Mouse (Mus musculus) intestine, embryonic 16.5 days (tissue): ENCODE results near the gene Foxp1. TPM values are rescaled to one million over a fixed set of nuclear protein-coding genes. Genes with fewer than 3 reads are reported as not detected.
A peak's percentile ranks its signal among the peaks of the same experiment; 100 is the strongest.

Experiments used
- ATAC-seq: fragments of 200-750 bp; cut with Nextera tagmentation; 2 replicates; pipeline ENCODE4 v1.8.0; 2017; ENCODE audit warnings: moderate TSS enrichment, moderate library complexity
- H3K27ac ChIP-seq: fragments of 300-500 bp; sonication (generic); 2 replicates; pipeline ENCODE4 v1.5.1; 2014; ENCODE audit warnings: mild to moderate bottlenecking, low read length
- H3K27me3 ChIP-seq: fragments of 300-500 bp; sonication (generic); replicated peaks from 2 replicates; pipeline ENCODE4 v1.6.1; 2014; ENCODE audit warnings: low read length, control low read depth, mixed read lengths; ENCODE audit not compliant: control insufficient read depth, insufficient read depth
- H3K36me3 ChIP-seq: fragments of 300-500 bp; sonication (generic); 2 replicates; pipeline ENCODE4 v1.6.1; 2014; ENCODE audit warnings: low read length, control low read depth; ENCODE audit not compliant: control insufficient read depth, insufficient read depth
- H3K4me1 ChIP-seq: fragments of 300-500 bp; sonication (generic); 2 replicates; pipeline ENCODE4 v1.6.1; 2014; ENCODE audit warnings: low read length, control low read depth, mixed read lengths; ENCODE audit not compliant: control insufficient read depth, insufficient read depth
- H3K4me2 ChIP-seq: fragments of 300-500 bp; sonication (generic); 2 replicates; pipeline ENCODE4 v1.6.1; 2014; ENCODE audit warnings: low read depth, low read length, control low read depth
- H3K4me3 ChIP-seq: fragments of 300-500 bp; sonication (generic); 2 replicates; pipeline ENCODE4 v1.5.1; 2014; ENCODE audit warnings: mild to moderate bottlenecking, low read length
- H3K9ac ChIP-seq: fragments of 300-500 bp; sonication (generic); 2 replicates; pipeline ENCODE4 v1.6.1; 2014; ENCODE audit warnings: low read depth, low read length
- H3K9me3 ChIP-seq: fragments of 300-500 bp; sonication (generic); 2 replicates; pipeline ENCODE4 v1.6.1; 2016; ENCODE audit warnings: low read length, control low read depth; ENCODE audit not compliant: control insufficient read depth
- WGBS: fragments of 180-500 bp; shearing (Covaris S2); extraction: QIAGEN DNeasy Blood & Tissue Kit; methylation state at CpG from one replicate; pipeline ENCODE4 v1.1.7; 2014; 5-methylcytosine and 5-hydroxymethylcytosine counted together
- polyA plus RNA-seq: library from polyadenylated mRNA; unstranded; fragments of >200 nt; fragmentation: Nextera tagmentation; extraction: Ambion mirVana; gene quantifications from 2 replicates; pipeline ENCODE4 v1.2.1, GENCODE M21; 2015

The Foxp1 gene
- polyA plus RNA-seq, 1 experiment from 2014 or later = 74.8 TPM

GRCm38 (mm10) chr6:99523109-99523632, 650 bp upstream of the Foxp1 start:
- Histone ChIP-seq H3K27ac (peak overlapping the region; percentile 100), H3K9ac (peak overlapping the region; percentile 98), H3K4me3 (peak overlapping the region; percentile 86), H3K4me2 (peak overlapping the region; percentile 79), H3K4me1 (no peaks in the 10 kb centered on the region; the same call in 1 of the 2 replicates), H3K36me3 (peaks cover 6% of the 10 kb centered on the region; the same call in 1 of the 2 replicates), H3K9me3 (peaks cover 7% of the 10 kb centered on the region), H3K27me3 (no peaks in the 10 kb centered on the region)
- under 1% methylated on average over 22 of the region's 22 CpGs for WGBS
- ATAC-seq = peak; percentile 59

- WGBS = under 1% methylated on average over 64 of the region's 64 CpGs
- peak; percentile 26 for ATAC-seq
- Histone ChIP-seq H3K9me3 (no peaks in the 10 kb centered on the region; the same call in 1 of the 2 replicates), H3K27me3 (no peaks in the 10 kb centered on the region), H3K36me3 (no peaks in the 10 kb centered on the region), H3K27ac (peak overlapping the region; percentile 100), H3K4me2 (peak overlapping the region; percentile 79), H3K4me1 (no peaks in the 10 kb centered on the region; the same call in 1 of the 2 replicates), H3K9ac (peak overlapping the region; percentile 98), H3K4me3 (peak overlapping the region; percentile 86)
Observed at GRCm38 (mm10) chr6:99521641-99522358, 721 bp downstream of the Foxp1 start.

GRCm38 (mm10) chr6:99521038-99521640, 1.4 kb downstream of the Foxp1 start:
- Histone ChIP-seq H3K27ac (peak overlapping the region; percentile 100), H3K4me2 (peak overlapping the region; percentile 79), H3K9ac (peak overlapping the region; percentile 98), H3K9me3 (no peaks in the 10 kb centered on the region), H3K4me1 (no peaks in the 10 kb centered on the region; the same call in 1 of the 2 replicates), H3K27me3 (no peaks in the 10 kb centered on the region), H3K36me3 (no peaks in the 10 kb centered on the region), H3K4me3 (peak overlapping the region; percentile 86)
- under 1% methylated on average over 50 of the region's 54 CpGs for WGBS
- peak; percentile 75 for ATAC-seq

DNA sequence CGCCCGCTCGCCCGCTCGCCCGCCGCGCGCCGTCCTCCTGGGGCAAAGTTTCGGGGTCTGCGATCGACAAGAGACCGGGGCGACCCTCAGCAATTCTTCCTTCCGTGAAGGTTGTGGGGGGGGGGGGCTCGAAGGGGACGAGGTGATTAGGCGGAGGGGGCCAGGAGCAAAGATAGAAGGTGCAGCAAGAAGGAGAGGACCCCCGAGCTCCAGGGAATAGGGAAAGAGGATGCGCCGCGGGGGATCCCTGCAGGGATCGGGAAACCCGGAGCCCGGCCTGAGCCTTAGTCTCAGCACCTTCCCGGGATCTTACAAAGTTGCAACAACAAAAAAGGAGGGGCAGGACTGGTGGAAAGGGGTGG, 1.9 kb downstream of the Foxp1 start:
- WGBS = 0% methylated on average over 23 of the region's 27 CpGs
- Histone ChIP-seq H3K4me2 (peak overlapping the region; percentile 79), H3K4me1 (no peaks in the 10 kb centered on the region; the same call in 1 of the 2 replicates), H3K27ac (peak overlapping the region; percentile 100), H3K4me3 (peak overlapping the region; percentile 86), H3K9me3 (no peaks in the 10 kb centered on the region), H3K27me3 (no peaks in the 10 kb centered on the region), H3K9ac (peak overlapping the region; percentile 98), H3K36me3 (no peaks in the 10 kb centered on the region)
- no peak for ATAC-seq

DNA sequence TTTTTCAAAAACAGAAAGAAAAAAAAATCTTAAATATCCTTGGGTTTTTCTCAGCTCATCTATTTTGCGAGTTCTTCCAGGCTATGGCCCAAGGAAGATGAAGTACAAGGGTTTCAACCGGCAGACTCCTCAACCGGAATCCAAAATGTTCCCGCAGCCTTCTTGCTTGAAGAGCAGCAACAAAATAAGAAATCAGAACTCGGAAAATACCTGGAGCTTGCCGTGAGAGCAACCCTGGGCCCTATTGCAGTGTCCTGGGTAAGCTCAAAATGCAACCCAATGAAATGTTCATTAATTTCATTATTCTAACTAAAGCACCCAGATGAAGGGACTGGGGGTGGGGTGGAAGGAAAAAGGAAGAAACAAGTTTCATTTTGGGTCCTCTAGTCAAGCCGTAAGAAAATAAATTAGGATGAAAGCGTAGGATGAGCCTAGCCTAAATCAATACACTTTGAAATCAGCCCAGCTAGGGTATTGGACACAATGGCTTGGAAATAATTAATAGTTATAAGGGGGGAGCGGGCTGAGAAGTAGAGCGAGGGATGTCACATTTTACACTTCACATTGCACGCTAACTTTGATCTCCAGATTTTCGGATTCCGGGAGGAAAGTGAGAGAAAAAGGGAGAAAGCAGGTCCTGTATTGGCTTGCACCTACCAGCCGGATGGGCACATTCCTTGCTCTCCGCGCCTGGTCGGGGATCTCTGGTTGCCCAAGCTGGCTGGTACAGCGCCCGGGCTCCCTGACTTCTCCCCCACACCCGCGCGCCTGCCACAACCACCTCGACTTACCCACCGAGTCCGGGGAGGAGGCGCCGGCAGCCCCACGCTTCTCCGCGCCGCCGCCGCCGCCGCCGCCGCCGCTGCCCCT, 2.5 kb downstream of the Foxp1 start:
- peak overlapping the region; percentile 86 for H3K4me3 ChIP-seq
- peak overlapping the region; percentile 100 for H3K27ac ChIP-seq
- ATAC-seq = no peak
- peak overlapping the region; percentile 79 for H3K4me2 ChIP-seq
- H3K9me3 ChIP-seq = no peaks in the 10 kb centered on the region
- 4% methylated on average over 38 of the region's 38 CpGs for WGBS
- H3K27me3 ChIP-seq = no peaks in the 10 kb centered on the region
- H3K36me3 ChIP-seq = no peaks in the 10 kb centered on the region
- H3K9ac ChIP-seq = peak overlapping the region; percentile 98
- no peaks in the 10 kb centered on the region for H3K4me1 ChIP-seq

GRCm38 (mm10) chr6:99519052-99519451, 3.5 kb downstream of the Foxp1 start:
- Histone ChIP-seq H3K36me3 (no peaks in the 10 kb centered on the region), H3K9ac (no peak overlapping the region), H3K4me1 (no peaks in the 10 kb centered on the region), H3K4me3 (peak overlapping the region; percentile 5; the same call in 1 of the 2 replicates), H3K9me3 (no peaks in the 10 kb centered on the region), H3K4me2 (peak overlapping the region; percentile 79), H3K27me3 (no peaks in the 10 kb centered on the region), H3K27ac (no peak overlapping the region)
- ATAC-seq = no peak
- 32% methylated on average over 4 of the region's 4 CpGs for WGBS

GRCm38 (mm10) chr6:99515667-99516199, 6.8 kb downstream of the Foxp1 start:
- ATAC-seq = no peak
- WGBS = 79% methylated on average over 7 of the region's 7 CpGs
- H3K9ac ChIP-seq = no peak overlapping the region
- H3K27ac ChIP-seq = no peak overlapping the region
- no peaks in the 10 kb centered on the region for H3K27me3 ChIP-seq
- no peak overlapping the region for H3K4me2 ChIP-seq
- H3K36me3 ChIP-seq = no peaks in the 10 kb centered on the region
- no peak overlapping the region for H3K4me3 ChIP-seq
- H3K9me3 ChIP-seq = no peaks in the 10 kb centered on the region
- H3K4me1 ChIP-seq = 0 out of 2 replicates have a peak, but pooled peaks cover 4% of the 10 kb centered on the region

- WGBS = 38% methylated on average over 6 of the region's 6 CpGs
Observed at GRCm38 (mm10) chr6:99511862-99512261, 10.7 kb downstream of the Foxp1 start.

More at GRCm38 (mm10) chr6:99511862-99512261, 10.7 kb downstream of the Foxp1 start:
- H3K9ac ChIP-seq = 0 out of 2 replicates have a peak overlapping the region, but pooled peaks have one; percentile 20
- no peaks in the 10 kb centered on the region for H3K27me3 ChIP-seq
- H3K4me2 ChIP-seq = peak overlapping the region; percentile 40
- no peak overlapping the region for H3K4me3 ChIP-seq
- ATAC-seq = peak; percentile 59
- peak overlapping the region; percentile 25; the same call in 1 of the 2 replicates for H3K27ac ChIP-seq
- H3K4me1 ChIP-seq = 0 out of 2 replicates have a peak, but pooled peaks cover 4% of the 10 kb centered on the region
- no peaks in the 10 kb centered on the region for H3K36me3 ChIP-seq
- H3K9me3 ChIP-seq = no peaks in the 10 kb centered on the region
